Comparison of ENCODE assay signal across 9 mouse cellular contexts in genomic region chr8:123761266-123761882, GRCm38 (mm10). TPM values are rescaled to one million over a fixed set of nuclear protein-coding genes. Genes with fewer than 3 reads are reported as not detected.
DNase-seq lines count a peak whose midpoint lies in the region; ATAC-seq and TF ChIP-seq lines count a peak whose summit lies in the region.
"Had no signal": no experiment of that assay in that cellular context is flagged by ENCODE, and none has a peak within 500 bp of the region (broad histone marks: within the 10 kb centered on the region; RNA-seq: fewer than 3 reads in every experiment).

No protein-coding gene starts in this region.

- H3K4me3 ChIP-seq in cerebellum, adult 2 months (replicated peaks; ENCODE audit: insufficient read depth, low read depth, low read length), result no peak overlapping the region
- no peak overlapping the region for H3K4me3 ChIP-seq in limb, embryonic 12.5 days (replicated peaks)

- no peak for TF ChIP-seq POLR2A in cerebellum, adult 2 months (IDR thresholded peaks at IDR 0.05; ENCODE audit: borderline replicate concordance, insufficient read depth, low read length)

- H3K36me3 ChIP-seq in limb, embryonic 12.5 days, result no peaks in the 10 kb centered on the region

- no peaks in the 10 kb centered on the region for H3K9me3 ChIP-seq in limb, embryonic 12.5 days

- DNase-seq in ovary, adult 18-20 months (ENCODE audit: low spot score), result peak; percentile 28
- DNase-seq in ovary, postnatal 10 days (ENCODE audit: low spot score), result no peak
- DNase-seq in cerebellum, adult 2 months, result peak; percentile 68 to 83
- peak; percentile 51 for DNase-seq in heart, adult 8-10 months (ENCODE audit: low spot score)
- no peak for DNase-seq in thymus, postnatal 4 days

- 20% methylated on average over 12 of the region's 12 CpGs for WGBS in cerebellum, adult 2 months
- WGBS in limb, embryonic 12.5 days, result 35% methylated on average over 12 of the region's 12 CpGs

- H3K27me3 ChIP-seq in cerebellum, adult 2 months (ENCODE audit: control insufficient read depth, insufficient read depth, low read length), result no peaks in the 10 kb centered on the region
- H3K27me3 ChIP-seq in limb, embryonic 12.5 days, result no peaks in the 10 kb centered on the region

- peaks cover 11% of the 10 kb centered on the region for H3K4me1 ChIP-seq in cerebellum, adult 2 months (ENCODE audit: control insufficient read depth, insufficient read depth, low read length)
- H3K4me1 ChIP-seq in limb, embryonic 12.5 days (replicated peaks), result peaks cover 39% of the 10 kb centered on the region

- H3K9ac ChIP-seq in limb, embryonic 12.5 days (replicated peaks), result 0 out of 2 replicates have a peak overlapping the region, but pooled peaks have one; percentile 2
- H3K9ac ChIP-seq: liver, embryonic 14.5 days had no signal

- ATAC-seq in limb, embryonic 12.5 days (ENCODE audit: insufficient number of reproducible peaks, insufficient read depth, low FRiP score, low TSS enrichment, low read depth), result no peak
- no peak for ATAC-seq in granulocyte monocyte progenitor cell, adult 5-6 weeks (replicated peaks; ENCODE audit: poor library complexity, severe bottlenecking)
- ATAC-seq in megakaryocyte-erythroid progenitor cell, adult 5-6 weeks (replicated peaks; ENCODE audit: low FRiP score, low TSS enrichment, poor library complexity, severe bottlenecking), result no peak

- H3K27ac ChIP-seq in cerebellum, adult 2 months (ENCODE audit: insufficient read depth, low read length), result peak overlapping the region; percentile 16; the same call in 1 of the 2 replicates
- H3K27ac ChIP-seq in limb, embryonic 12.5 days, result 0 out of 2 replicates have a peak overlapping the region, but pooled peaks have one; percentile 0
- H3K27ac ChIP-seq: liver, embryonic 14.5 days had no signal

- TF ChIP-seq CTCF in cerebellum, adult 2 months (IDR thresholded peaks at IDR 0.05; ENCODE audit: borderline replicate concordance, insufficient read depth, low read depth, low read length), result no peak

- peak overlapping the region; percentile 21 for H3K4me2 ChIP-seq in limb, embryonic 12.5 days

RNA-seq across cellular contexts. Expression of gene Rab4a, which starts 44.4 kb away (rescaled TPM):
- polyA plus RNA-seq in cerebellum, adult 2 months (2012; rRNA removed), result 102 and 111 TPM in 2 replicates
- total RNA-seq in heart, adult 8-10 months (2022), result 10 to 100 TPM in 3 of 4 experiments, 1 to 10 TPM in 1; 9.4 to 14.1 (median 11.6) TPM
- polyA plus RNA-seq in limb, embryonic 12.5 days (2016; fragmentation: Nextera tagmentation; extraction: Ambion mirVana), result 52.4 and 56.3 TPM in 2 replicates
- 6.2 TPM in 1 of 2 replicates, not detected in the other for total RNA-seq in granulocyte monocyte progenitor cell, adult 5-6 weeks (2014; fragmentation: Nextera tagmentation)
- 0.21 and 0.43 TPM in 2 replicates for total RNA-seq in granulocyte monocyte progenitor cell, adult 5-6 weeks (2017)
- total RNA-seq in megakaryocyte-erythroid progenitor cell, adult 5-6 weeks (2014; fragmentation: Nextera tagmentation), result 77.5 and 84.1 TPM in 2 replicates
- total RNA-seq in megakaryocyte-erythroid progenitor cell, adult 5-6 weeks (2017), result 23.6 and 42.7 TPM in 2 replicates

Comparison
In these comparisons a context has a peak if more than half of its experiments do, and no peak if none do; other contexts are left out.
1. DNase-seq: peak in ovary, adult 18-20 months (single experiment), cerebellum, adult 2 months (2 of 2) and heart, adult 8-10 months (single experiment); none in ovary, postnatal 10 days (single experiment) and thymus, postnatal 4 days (single experiment).